Mouse (Mus musculus) left cerebral cortex, adult 18-20 months (tissue): Measurements from ENCODE around the gene Chd9. TPM values are rescaled to one million over a fixed set of nuclear protein-coding genes. Genes with fewer than 3 reads are reported as not detected.

ENCODE experiments used
- DNase-seq, 2 experiments: peaks; one replicate each; pipeline ENCODE4 v3.0.0; 2021 to 2022; ENCODE audit warnings: low spot score in 2 of 2, mixed read lengths in 1 of 2
- microRNA-seq, 2 experiments: library from miRNA; unstranded; fragments of <30 nt; microRNA quantifications; one replicate each; pipeline ENCODE4 v1.2.0; 2021
- total RNA-seq, 2 experiments: library from RNA; stranded (reverse); gene quantifications; 2 replicates each; pipeline ENCODE4 v1.2.3; 2021

Gene Chd9
- total RNA-seq, 2 experiments from 2014 or later = 175 to 214 TPM

DNA sequence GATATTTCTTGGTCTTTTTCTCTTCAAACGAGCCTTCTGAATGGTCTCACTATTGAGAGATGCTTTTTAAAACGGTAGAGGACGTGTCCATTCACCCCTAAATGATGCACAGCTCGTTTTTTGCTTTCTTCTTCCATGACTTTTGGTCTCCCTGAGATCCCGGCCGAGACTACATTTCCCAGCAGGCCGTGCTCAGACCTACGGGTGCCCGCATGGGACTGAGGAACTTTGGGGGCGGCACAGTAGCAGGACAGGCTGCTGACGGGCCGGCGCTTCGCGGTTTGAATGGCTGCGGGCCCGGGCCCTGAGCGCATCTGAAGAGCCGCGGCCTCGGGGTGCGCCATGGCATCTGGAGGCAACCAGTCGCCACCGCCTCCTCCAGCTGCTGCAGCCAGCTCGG lies 241.7 kb downstream of the Chd9 start, which contains the start of gene Rbl2:
Gene Rbl2 (plus strand): TSS at position 224 of the 400 bp plus-strand sequence.
- peak; percentile 98 for DNase-seq

GRCm38 (mm10) chr8:91070275-91070859 lies 242.2 kb downstream of the Chd9 start:
- DNase-seq = peak; percentile 51 to 55

GRCm38 (mm10) chr8:91077077-91077867 lies 249.1 kb downstream of the Chd9 start:
- DNase-seq = no peak

GRCm38 (mm10) chr8:91079678-91080077 lies 251.5 kb downstream of the Chd9 start:
- no peak for DNase-seq

GRCm38 (mm10) chr8:91081911-91082310 lies 253.8 kb downstream of the Chd9 start:
- no peak for DNase-seq

- no peak for DNase-seq
Measured at GRCm38 (mm10) chr8:91082428-91082827, 254.3 kb downstream of the Chd9 start.

GRCm38 (mm10) chr8:91088452-91088851 lies 260.3 kb downstream of the Chd9 start:
- no peak for DNase-seq

DNA sequence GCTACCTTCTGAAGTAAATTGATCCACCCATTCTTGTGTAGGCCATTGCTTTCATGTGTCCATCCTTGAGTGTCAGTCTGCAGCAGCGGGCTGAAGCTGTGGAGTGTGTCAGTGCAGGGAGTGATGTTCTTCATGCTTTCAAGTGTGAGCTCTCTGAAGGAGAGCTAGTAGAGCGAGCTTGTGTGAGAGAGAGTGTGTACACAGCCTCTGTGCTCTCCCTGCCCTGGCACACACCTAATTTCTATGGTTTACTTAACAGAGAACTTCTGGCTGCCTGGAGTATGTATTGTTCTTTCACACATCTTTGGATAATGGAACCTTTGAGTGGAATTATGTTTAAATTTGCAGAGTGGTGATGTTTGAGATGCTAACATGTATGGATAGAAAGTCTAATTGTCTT lies 261.4 kb downstream of the Chd9 start:
- no peak for DNase-seq

- DNase-seq = no peak
Measured at GRCm38 (mm10) chr8:91094135-91094534, 266.0 kb downstream of the Chd9 start.

- no peak for DNase-seq
Measured at GRCm38 (mm10) chr8:91098106-91098505, 270.0 kb downstream of the Chd9 start.

Small RNA genes lying within 50 kb of the gene (microRNA-seq; reads per million reads assigned to microRNA genes)
- gene Gm44382 = 0 reads per million in 2 experiments

Other genes starting within 250 kb of the Chd9 start
- gene Gm19935, start 11.0 kb upstream of the Chd9 start, total RNA-seq = 1 to 10 TPM in 1 of 2 experiments, under 1 TPM in 1; 0.94 to 2.4 TPM
- 10 to 100 TPM; 38.8 to 40.4 TPM for gene Rbl2, start 241.7 kb downstream of the Chd9 start, total RNA-seq